Mouse (Mus musculus) neural tube, embryonic 13.5 days (tissue): ENCODE results near the gene Camk2d. TPM values are rescaled to one million over a fixed set of nuclear protein-coding genes. Genes with fewer than 3 reads are reported as not detected.

Source experiments
- ATAC-seq: fragments of 200-750 bp; cut with Nextera tagmentation; 2 replicates; pipeline ENCODE4 v1.8.0; 2017; ENCODE audit warnings: low read depth, mild to moderate bottlenecking, moderate TSS enrichment, moderate library complexity
- H3K27ac ChIP-seq: fragments of 300-500 bp; sonication (generic); replicated peaks from 2 replicates; pipeline ENCODE4 v1.5.1; 2015; ENCODE audit warnings: moderate library complexity, mild to moderate bottlenecking, inconsistent platforms
- H3K27me3 ChIP-seq: fragments of 300-500 bp; sonication (generic); 2 replicates; pipeline ENCODE4 v1.6.1; 2015; ENCODE audit warnings: mild to moderate bottlenecking, inconsistent platforms
- H3K36me3 ChIP-seq: fragments of 300-500 bp; sonication (generic); 2 replicates; pipeline ENCODE4 v1.6.1; 2015; ENCODE audit warnings: mild to moderate bottlenecking, inconsistent platforms
- H3K4me1 ChIP-seq: fragments of 300-500 bp; sonication (generic); replicated peaks from 2 replicates; pipeline ENCODE4 v1.6.1; 2015; ENCODE audit warnings: inconsistent platforms
- H3K4me2 ChIP-seq: fragments of 300-500 bp; sonication (generic); 2 replicates; pipeline ENCODE4 v1.6.1; 2015; ENCODE audit warnings: inconsistent platforms, mild to moderate bottlenecking, moderate library complexity
- H3K4me3 ChIP-seq: fragments of 300-500 bp; sonication (generic); 2 replicates; pipeline ENCODE4 v1.5.1; 2015; ENCODE audit warnings: mild to moderate bottlenecking, inconsistent platforms
- H3K9ac ChIP-seq: fragments of 300-500 bp; sonication (generic); 2 replicates; pipeline ENCODE4 v1.6.1; 2015; ENCODE audit warnings: moderate library complexity, mild to moderate bottlenecking, inconsistent platforms
- H3K9me3 ChIP-seq: fragments of 300-500 bp; sonication (generic); 2 replicates; pipeline ENCODE4 v1.6.1; 2016; ENCODE audit warnings: inconsistent platforms
- whole genome bisulfite sequencing: fragments of 180-500 bp; shearing (Covaris S2); methylation state at CpG from one replicate; pipeline ENCODE4 v1.1.7; 2015; 5-methylcytosine and 5-hydroxymethylcytosine counted together
- polyA plus RNA-seq: library from polyadenylated mRNA; unstranded; fragments of >200 nt; fragmentation: Nextera tagmentation; extraction: Ambion mirVana; gene quantifications from 2 replicates; pipeline ENCODE4 v1.2.1, GENCODE M21; 2015

Gene Camk2d
- polyA plus RNA-seq, 1 experiment from 2014 or later, result 60.4 TPM

- Histone ChIP-seq H3K27me3 (no peaks in the 10 kb centered on the region), H3K27ac (no peak overlapping the region), H3K36me3 (no peaks in the 10 kb centered on the region), H3K4me3 (no peak overlapping the region), H3K4me2 (no peak overlapping the region), H3K9ac (no peak overlapping the region), H3K4me1 (0 out of 2 replicates have a peak, but pooled peaks cover 7% of the 10 kb centered on the region), H3K9me3 (no peaks in the 10 kb centered on the region)
- ATAC-seq, result no peak
- 66% methylated on average over 10 of the region's 10 CpGs for WGBS
Measured at GRCm38 (mm10) chr3:126658791-126659190, 62.7 kb downstream of the Camk2d start.

- Histone ChIP-seq H3K4me3 (no peak overlapping the region), H3K9ac (no peak overlapping the region), H3K9me3 (no peaks in the 10 kb centered on the region), H3K4me1 (0 out of 2 replicates have a peak, but pooled peaks cover 7% of the 10 kb centered on the region), H3K4me2 (no peak overlapping the region), H3K36me3 (no peaks in the 10 kb centered on the region), H3K27me3 (no peaks in the 10 kb centered on the region), H3K27ac (no peak overlapping the region)
- ATAC-seq, result no peak
- WGBS, result 88% methylated on average over 8 of the region's 8 CpGs
Measured at GRCm38 (mm10) chr3:126659235-126659634, 63.1 kb downstream of the Camk2d start.

DNA sequence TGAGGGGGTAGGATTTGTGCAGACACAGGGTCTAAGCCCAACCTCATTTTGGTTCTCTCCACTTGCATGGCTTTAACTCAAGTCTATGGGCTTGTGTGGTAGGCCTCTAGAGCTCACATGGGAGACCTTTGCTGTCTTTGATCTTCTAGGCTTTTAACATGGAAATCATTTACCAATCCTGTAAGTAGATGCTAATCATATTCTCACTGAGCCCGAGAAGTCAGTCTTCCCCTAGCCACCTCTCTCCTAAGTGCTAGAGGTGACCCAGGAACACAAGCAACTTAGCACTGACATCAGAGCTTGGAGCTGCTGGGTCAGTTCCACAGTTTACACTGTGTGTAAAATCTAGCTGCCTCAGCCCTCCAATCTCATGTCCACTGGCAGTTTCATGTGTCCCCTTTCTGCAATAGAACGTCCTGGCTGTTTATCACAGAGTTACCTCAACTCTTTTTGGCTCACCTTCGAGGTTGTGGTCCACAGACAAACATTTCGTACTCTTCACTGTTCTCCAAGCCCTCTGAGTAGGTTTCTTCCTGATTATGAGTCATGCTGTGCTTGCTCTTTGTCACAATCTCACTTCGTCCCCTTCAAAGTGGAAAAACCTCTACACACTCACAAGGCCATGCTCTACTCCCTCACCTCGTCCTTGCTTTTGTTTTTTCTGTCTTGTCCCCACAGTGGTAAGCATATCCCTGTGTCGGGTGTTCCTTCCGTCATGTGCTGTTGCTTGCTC lies 63.9 kb downstream of the Camk2d start:
- no peak overlapping the region for H3K9ac ChIP-seq
- H3K9me3 ChIP-seq, result no peaks in the 10 kb centered on the region
- no peak overlapping the region for H3K4me3 ChIP-seq
- H3K27me3 ChIP-seq, result no peaks in the 10 kb centered on the region
- 0 out of 2 replicates have a peak, but pooled peaks cover 7% of the 10 kb centered on the region for H3K4me1 ChIP-seq
- H3K27ac ChIP-seq, result no peak overlapping the region
- no peaks in the 10 kb centered on the region for H3K36me3 ChIP-seq
- no peak overlapping the region for H3K4me2 ChIP-seq
- ATAC-seq, result no peak
- 80% methylated on average over 8 of the region's 8 CpGs for WGBS

DNA sequence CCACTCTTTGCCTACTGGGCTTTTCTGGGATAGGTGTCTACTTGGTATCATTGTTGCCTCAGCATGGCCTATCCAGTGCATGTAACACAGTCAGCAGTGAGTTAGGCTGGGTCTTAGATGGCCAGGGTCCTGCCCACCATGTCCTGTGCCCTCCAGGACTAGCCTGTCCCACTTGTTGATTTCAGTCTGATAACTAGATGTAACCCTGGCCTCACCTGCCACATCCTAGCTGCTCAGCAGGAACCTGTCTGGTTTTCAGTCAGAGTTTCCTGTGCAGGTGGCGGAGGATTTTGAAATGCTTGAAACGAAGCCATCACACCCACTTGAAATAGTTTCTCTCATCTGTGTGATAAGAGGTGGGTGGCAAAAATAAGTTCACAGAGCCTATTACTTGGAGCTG lies 64.5 kb downstream of the Camk2d start:
- Histone ChIP-seq H3K36me3 (no peaks in the 10 kb centered on the region), H3K4me1 (0 out of 2 replicates have a peak, but pooled peaks cover 7% of the 10 kb centered on the region), H3K27me3 (no peaks in the 10 kb centered on the region), H3K4me3 (no peak overlapping the region), H3K4me2 (no peak overlapping the region), H3K9me3 (no peaks in the 10 kb centered on the region), H3K9ac (no peak overlapping the region), H3K27ac (no peak overlapping the region)
- ATAC-seq, result no peak
- WGBS, result 91% methylated on average over 2 of the region's 2 CpGs

GRCm38 (mm10) chr3:126660986-126661385 lies 64.9 kb downstream of the Camk2d start:
- H3K9me3 ChIP-seq, result no peaks in the 10 kb centered on the region
- H3K9ac ChIP-seq, result no peak overlapping the region
- H3K4me3 ChIP-seq, result no peak overlapping the region
- WGBS, result 91% methylated on average over 6 of the region's 6 CpGs
- H3K27ac ChIP-seq, result no peak overlapping the region
- H3K36me3 ChIP-seq, result no peaks in the 10 kb centered on the region
- ATAC-seq, result no peak
- no peak overlapping the region for H3K4me2 ChIP-seq
- 0 out of 2 replicates have a peak, but pooled peaks cover 6% of the 10 kb centered on the region for H3K4me1 ChIP-seq
- H3K27me3 ChIP-seq, result no peaks in the 10 kb centered on the region

DNA sequence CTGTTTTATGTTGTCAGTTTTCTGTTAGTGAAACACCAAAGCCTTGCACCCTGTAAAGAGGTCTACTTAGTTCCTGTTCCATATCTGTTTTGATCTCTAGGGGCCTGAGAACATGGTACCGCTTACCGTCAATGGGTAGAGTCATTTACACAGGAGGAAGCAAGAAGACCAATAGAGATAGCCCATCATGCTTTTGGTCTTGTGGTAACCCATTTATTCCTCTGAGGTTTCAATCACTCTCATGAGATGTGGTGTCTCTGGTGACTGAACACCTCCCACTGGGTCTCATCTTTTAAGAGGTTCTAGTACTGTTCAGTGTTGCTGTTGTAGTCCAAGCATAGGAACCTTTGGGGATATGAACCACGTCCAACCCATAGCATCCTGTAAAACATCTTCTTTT lies 65.8 kb downstream of the Camk2d start:
- Histone ChIP-seq H3K4me1 (peaks cover 1% of the 10 kb centered on the region), H3K9ac (no peak overlapping the region), H3K27me3 (no peaks in the 10 kb centered on the region), H3K4me3 (no peak overlapping the region), H3K9me3 (no peaks in the 10 kb centered on the region), H3K27ac (no peak overlapping the region), H3K36me3 (no peaks in the 10 kb centered on the region), H3K4me2 (no peak overlapping the region)
- 97% methylated on average over 3 of the region's 3 CpGs for WGBS
- no peak for ATAC-seq

GRCm38 (mm10) chr3:126663436-126663835 lies 67.3 kb downstream of the Camk2d start:
- WGBS, result 62% methylated on average over 5 of the region's 5 CpGs
- H3K27ac ChIP-seq, result no peak overlapping the region
- H3K9me3 ChIP-seq, result no peaks in the 10 kb centered on the region
- H3K36me3 ChIP-seq, result no peaks in the 10 kb centered on the region
- H3K4me1 ChIP-seq, result peaks cover 16% of the 10 kb centered on the region
- no peak overlapping the region for H3K4me2 ChIP-seq
- no peak for ATAC-seq
- no peak overlapping the region for H3K9ac ChIP-seq
- H3K4me3 ChIP-seq, result no peak overlapping the region
- no peaks in the 10 kb centered on the region for H3K27me3 ChIP-seq

DNA sequence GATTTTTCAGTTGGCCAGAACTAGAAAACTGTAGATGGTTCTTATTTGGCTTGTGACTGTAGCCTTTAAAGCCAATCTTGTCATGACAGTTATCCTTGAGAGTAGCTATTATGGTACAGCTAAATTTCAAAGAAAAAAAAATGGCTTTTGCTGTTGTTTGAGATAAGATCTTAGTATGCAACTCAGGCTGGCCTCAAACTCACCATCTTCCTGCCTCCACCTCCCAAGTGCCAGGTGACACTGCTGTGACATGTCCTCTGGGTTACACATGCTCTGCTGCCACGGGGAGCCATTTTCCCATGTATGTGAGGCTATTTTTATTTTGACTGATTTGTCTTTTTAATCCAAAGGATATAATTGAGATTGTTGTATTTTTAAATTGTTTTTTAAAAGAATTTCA lies 69.8 kb downstream of the Camk2d start:
- Histone ChIP-seq H3K27me3 (no peaks in the 10 kb centered on the region), H3K4me3 (no peak overlapping the region), H3K4me2 (no peak overlapping the region), H3K9me3 (no peaks in the 10 kb centered on the region), H3K9ac (no peak overlapping the region), H3K27ac (no peak overlapping the region), H3K36me3 (no peaks in the 10 kb centered on the region), H3K4me1 (peaks cover 28% of the 10 kb centered on the region)
- WGBS, result 88% methylated on average over 1 of the region's 1 CpGs
- no peak for ATAC-seq

- Histone ChIP-seq H3K4me2 (no peak overlapping the region), H3K9me3 (no peaks in the 10 kb centered on the region), H3K36me3 (no peaks in the 10 kb centered on the region), H3K4me3 (no peak overlapping the region), H3K9ac (no peak overlapping the region), H3K27ac (peak overlapping the region; percentile 39; the same call in 1 of the 2 replicates), H3K27me3 (no peaks in the 10 kb centered on the region), H3K4me1 (peaks cover 37% of the 10 kb centered on the region)
- 96% methylated on average over 11 of the region's 11 CpGs for WGBS
- peak; percentile 55 for ATAC-seq
Measured at GRCm38 (mm10) chr3:126667019-126667418, 70.9 kb downstream of the Camk2d start.

- H3K27ac ChIP-seq, result peak overlapping the region; percentile 39
- no peaks in the 10 kb centered on the region for H3K9me3 ChIP-seq
- 57% methylated on average over 7 of the region's 7 CpGs for WGBS
- H3K4me2 ChIP-seq, result no peak overlapping the region
- H3K36me3 ChIP-seq, result no peaks in the 10 kb centered on the region
- no peak overlapping the region for H3K4me3 ChIP-seq
- peak; percentile 80 for ATAC-seq
- H3K9ac ChIP-seq, result no peak overlapping the region
- peaks cover 37% of the 10 kb centered on the region for H3K4me1 ChIP-seq
- H3K27me3 ChIP-seq, result no peaks in the 10 kb centered on the region
Measured at GRCm38 (mm10) chr3:126667451-126667850, 71.3 kb downstream of the Camk2d start.

DNA sequence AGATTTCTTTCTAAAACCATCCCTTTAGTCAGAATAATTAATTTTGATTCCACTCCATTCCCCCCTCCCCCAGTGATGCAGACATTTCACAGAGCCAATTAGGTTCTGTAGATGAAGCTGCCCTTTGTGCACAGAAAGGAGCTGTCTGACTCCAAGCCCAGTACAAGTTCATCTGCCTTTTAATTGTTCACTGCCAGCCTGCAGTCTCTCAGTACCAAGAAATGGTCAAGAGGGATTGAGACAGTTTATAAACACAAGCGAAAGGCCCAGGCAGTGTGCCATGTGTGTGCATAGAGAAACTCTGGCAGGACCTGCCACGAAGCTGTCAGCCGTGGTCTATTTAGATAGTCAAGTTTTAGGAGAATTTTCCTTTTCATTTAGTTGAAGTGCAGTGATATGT lies 72.0 kb downstream of the Camk2d start:
- ATAC-seq, result peak; percentile 24
- Histone ChIP-seq H3K4me1 (peaks cover 37% of the 10 kb centered on the region), H3K36me3 (no peaks in the 10 kb centered on the region), H3K9ac (no peak overlapping the region), H3K27me3 (no peaks in the 10 kb centered on the region), H3K4me3 (no peak overlapping the region), H3K27ac (peak overlapping the region; percentile 39; the same call in 1 of the 2 replicates), H3K9me3 (no peaks in the 10 kb centered on the region), H3K4me2 (no peak overlapping the region)
- 64% methylated on average over 3 of the region's 3 CpGs for WGBS

- H3K27me3 ChIP-seq, result no peaks in the 10 kb centered on the region
- no peak for ATAC-seq
Measured at GRCm38 (mm10) chr3:126668692-126669091, 72.6 kb downstream of the Camk2d start.

DNA sequence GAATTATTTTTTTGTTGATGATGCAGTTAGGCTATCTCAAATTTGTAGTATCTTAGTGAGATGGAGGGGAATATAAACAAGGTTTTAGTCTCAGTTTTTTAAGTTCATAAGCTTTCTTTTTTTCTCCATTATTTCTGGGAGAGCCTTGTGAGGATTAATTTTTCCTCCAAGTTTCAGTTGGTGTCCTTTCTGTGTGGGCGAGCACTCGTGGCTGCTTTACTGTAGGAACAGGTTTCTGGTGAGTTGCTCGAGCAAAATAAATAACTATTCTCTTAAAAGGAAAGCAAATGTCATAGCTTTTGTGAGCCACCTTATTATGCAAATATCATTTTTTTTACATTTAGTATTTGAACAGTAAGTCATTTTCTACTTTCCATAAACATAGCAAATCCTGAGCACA lies 74.3 kb downstream of the Camk2d start:
- no peak overlapping the region for H3K4me2 ChIP-seq
- no peak for ATAC-seq
- peaks cover 37% of the 10 kb centered on the region for H3K4me1 ChIP-seq
- H3K36me3 ChIP-seq, result no peaks in the 10 kb centered on the region
- H3K27ac ChIP-seq, result no peak overlapping the region
- H3K9me3 ChIP-seq, result no peaks in the 10 kb centered on the region
- H3K27me3 ChIP-seq, result no peaks in the 10 kb centered on the region
- WGBS, result 91% methylated on average over 3 of the region's 3 CpGs
- H3K9ac ChIP-seq, result no peak overlapping the region
- H3K4me3 ChIP-seq, result no peak overlapping the region

More at GRCm38 (mm10) chr3:126668692-126669091, 72.6 kb downstream of the Camk2d start:
- 56% methylated on average over 10 of the region's 10 CpGs for WGBS
- Histone ChIP-seq H3K36me3 (no peaks in the 10 kb centered on the region), H3K9me3 (no peaks in the 10 kb centered on the region), H3K4me2 (no peak overlapping the region), H3K9ac (peak overlapping the region; percentile 23; the same call in 1 of the 2 replicates), H3K27ac (0 out of 2 replicates have a peak overlapping the region, but pooled peaks have one; percentile 49), H3K4me1 (peaks cover 37% of the 10 kb centered on the region), H3K4me3 (no peak overlapping the region)
